Mouse (Mus musculus) lung, postnatal 0 days (tissue): Measurements from ENCODE around the gene Arpc4. TPM values are rescaled to one million over a fixed set of nuclear protein-coding genes. Genes with fewer than 3 reads are reported as not detected.

Experiments
- ATAC-seq: fragments of 200-750 bp; cut with Nextera tagmentation; 2 replicates; pipeline ENCODE4 v1.8.0; 2017; ENCODE audit warnings: moderate library complexity
- DNase-seq: peaks from one replicate; pipeline ENCODE4 v3.0.0-alpha.2; 2016; ENCODE audit warnings: low spot score
- H3K27ac ChIP-seq: fragments of 300-500 bp; sonication (generic); 2 replicates; pipeline ENCODE4 v1.5.1; 2014; ENCODE audit warnings: antibody characterized with exemption, mild to moderate bottlenecking, low read length, mixed read lengths
- H3K27me3 ChIP-seq: fragments of 300-500 bp; sonication (generic); replicated peaks from 2 replicates; pipeline ENCODE4 v1.6.1; 2014; ENCODE audit warnings: low read length, mixed read lengths; ENCODE audit not compliant: insufficient read depth
- H3K36me3 ChIP-seq: fragments of 300-500 bp; sonication (generic); 2 replicates; pipeline ENCODE4 v1.6.1; 2014; ENCODE audit warnings: low read length, mixed read lengths; ENCODE audit not compliant: insufficient read depth
- H3K4me1 ChIP-seq: fragments of 300-500 bp; sonication (generic); 2 replicates; pipeline ENCODE4 v1.6.1; 2014; ENCODE audit warnings: antibody characterized with exemption, low read depth, low read length, mixed read lengths; ENCODE audit not compliant: insufficient read depth
- H3K4me2 ChIP-seq: fragments of 300-500 bp; sonication (generic); replicated peaks from 2 replicates; pipeline ENCODE4 v1.6.1; 2014; ENCODE audit warnings: low read depth, mild to moderate bottlenecking, low read length, moderate library complexity, mixed read lengths
- H3K4me3 ChIP-seq: fragments of 300-500 bp; sonication (generic); 2 replicates; pipeline ENCODE4 v1.5.1; 2014; ENCODE audit warnings: low read depth, low read length
- H3K9ac ChIP-seq: fragments of 300-500 bp; sonication (generic); replicated peaks from 2 replicates; pipeline ENCODE4 v1.6.1; 2014; ENCODE audit warnings: low read depth, mild to moderate bottlenecking
- H3K9me3 ChIP-seq: fragments of 300-500 bp; sonication (generic); 2 replicates; pipeline ENCODE4 v1.6.1; 2016; ENCODE audit warnings: low read length, mixed read lengths
- CTCF ChIP-seq: IDR thresholded peaks from 2 replicates; pipeline ENCODE4 v1.5.1; 2016; ENCODE audit warnings: antibody characterized with exemption, mild to moderate bottlenecking
- EP300 ChIP-seq: IDR thresholded peaks from 2 replicates; pipeline ENCODE4 v1.6.1; 2016; ENCODE audit warnings: antibody characterized with exemption, mild to moderate bottlenecking, control low read depth
- WGBS: fragments of 180-500 bp; shearing (Covaris S2); extraction: QIAGEN DNeasy Blood & Tissue Kit; methylation state at CpG from one replicate; pipeline ENCODE4 v1.1.7; 2014; 5-methylcytosine and 5-hydroxymethylcytosine counted together
- polyA plus RNA-seq: library from polyadenylated mRNA; unstranded; fragments of >200 nt; fragmentation: Nextera tagmentation; extraction: Ambion mirVana; gene quantifications from 2 replicates; pipeline ENCODE4 v1.2.1, GENCODE M21; 2015

Arpc4 gene
- polyA plus RNA-seq, 1 experiment from 2014 or later: 349 TPM

DNA sequence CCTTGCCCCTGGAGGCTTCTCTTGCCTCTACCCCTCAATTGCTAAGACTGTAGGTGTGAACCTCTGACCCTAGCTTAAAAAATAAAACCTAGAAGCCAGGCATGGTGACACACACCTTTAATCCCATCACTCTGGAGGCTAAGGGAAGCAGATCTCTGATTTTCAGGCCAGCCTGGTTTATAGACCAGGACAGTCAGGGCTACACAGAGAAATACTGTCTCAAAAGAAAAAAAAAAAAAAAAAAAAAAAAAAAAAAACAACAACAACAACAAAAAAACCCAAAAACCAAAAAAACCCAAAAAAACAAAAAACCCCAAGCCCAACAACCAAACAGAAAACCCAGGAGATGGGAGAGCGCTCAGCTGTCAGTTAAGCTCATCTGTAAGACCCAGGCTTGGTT lies 10.3 kb upstream of the Arpc4 start:
- Histone ChIP-seq H3K4me1 (no peaks in the 10 kb centered on the region), H3K4me3 (no peak overlapping the region), H3K36me3 (peaks cover 30% of the 10 kb centered on the region; the same call in 1 of the 2 replicates), H3K27ac (no peak overlapping the region), H3K9ac (no peak overlapping the region), H3K4me2 (no peak overlapping the region), H3K9me3 (no peaks in the 10 kb centered on the region), H3K27me3 (no peaks in the 10 kb centered on the region)
- DNase-seq: no peak
- no peak for ATAC-seq
- WGBS: 100% methylated on average over 1 of the region's 1 CpGs
- TF ChIP-seq CTCF (no peak), EP300 (no peak)

DNA sequence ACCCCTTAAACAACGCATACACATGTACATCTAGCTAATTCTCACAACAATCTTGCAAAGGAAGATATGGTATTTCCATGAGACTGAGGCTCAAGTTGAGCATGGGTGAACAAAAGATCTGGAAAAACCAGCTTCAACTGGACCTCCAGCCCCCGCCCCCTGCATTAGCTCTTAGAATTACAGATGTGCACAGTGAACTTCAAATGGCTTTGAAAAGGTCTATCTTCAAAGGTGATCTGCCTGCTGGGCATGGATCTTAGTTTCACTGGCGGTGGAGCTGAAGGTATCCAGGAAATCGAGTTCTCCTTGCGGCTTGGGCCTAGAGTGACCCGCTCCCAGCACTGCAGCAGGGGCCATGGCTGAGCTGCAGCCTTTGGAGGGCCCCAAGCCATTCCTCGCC lies 9.8 kb upstream of the Arpc4 start:
- DNase-seq (no peak), ATAC-seq (no peak)
- no peak overlapping the region for H3K4me2 ChIP-seq
- peaks cover 31% of the 10 kb centered on the region; the same call in 1 of the 2 replicates for H3K36me3 ChIP-seq
- no peak overlapping the region for H3K27ac ChIP-seq
- H3K9me3 ChIP-seq: no peaks in the 10 kb centered on the region
- no peak overlapping the region for H3K9ac ChIP-seq
- TF ChIP-seq CTCF (no peak), EP300 (no peak)
- no peaks in the 10 kb centered on the region for H3K4me1 ChIP-seq
- WGBS: 88% methylated on average over 7 of the region's 7 CpGs
- H3K4me3 ChIP-seq: no peak overlapping the region
- H3K27me3 ChIP-seq: no peaks in the 10 kb centered on the region

DNA sequence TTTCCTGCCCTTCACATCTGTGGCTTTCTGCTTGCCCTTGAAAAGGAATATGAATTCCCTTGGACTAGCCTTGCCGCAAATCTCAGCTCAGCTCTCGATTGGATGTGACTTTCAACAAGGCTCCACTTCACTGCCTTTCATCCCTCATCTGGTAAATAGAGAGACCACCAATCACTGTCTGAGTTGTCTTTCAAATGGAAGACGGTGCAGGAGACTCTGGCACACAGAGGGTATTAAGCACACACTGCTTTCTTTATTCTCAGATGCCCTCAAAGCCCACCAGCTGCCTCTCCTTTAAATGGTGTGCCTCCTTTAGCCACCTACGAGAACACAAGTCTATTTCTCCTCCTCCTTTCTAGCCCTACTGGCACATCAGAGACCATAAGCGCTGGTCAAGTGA lies 9.3 kb upstream of the Arpc4 start:
- no peak overlapping the region for H3K4me2 ChIP-seq
- no peak overlapping the region for H3K9ac ChIP-seq
- 83% methylated on average over 5 of the region's 5 CpGs for WGBS
- H3K4me1 ChIP-seq: no peaks in the 10 kb centered on the region
- no peaks in the 10 kb centered on the region for H3K9me3 ChIP-seq
- DNase-seq (no peak), ATAC-seq (no peak)
- H3K27me3 ChIP-seq: no peaks in the 10 kb centered on the region
- no peak overlapping the region for H3K4me3 ChIP-seq
- no peak overlapping the region for H3K27ac ChIP-seq
- H3K36me3 ChIP-seq: peaks cover 35% of the 10 kb centered on the region
- TF ChIP-seq CTCF: no peak

DNA sequence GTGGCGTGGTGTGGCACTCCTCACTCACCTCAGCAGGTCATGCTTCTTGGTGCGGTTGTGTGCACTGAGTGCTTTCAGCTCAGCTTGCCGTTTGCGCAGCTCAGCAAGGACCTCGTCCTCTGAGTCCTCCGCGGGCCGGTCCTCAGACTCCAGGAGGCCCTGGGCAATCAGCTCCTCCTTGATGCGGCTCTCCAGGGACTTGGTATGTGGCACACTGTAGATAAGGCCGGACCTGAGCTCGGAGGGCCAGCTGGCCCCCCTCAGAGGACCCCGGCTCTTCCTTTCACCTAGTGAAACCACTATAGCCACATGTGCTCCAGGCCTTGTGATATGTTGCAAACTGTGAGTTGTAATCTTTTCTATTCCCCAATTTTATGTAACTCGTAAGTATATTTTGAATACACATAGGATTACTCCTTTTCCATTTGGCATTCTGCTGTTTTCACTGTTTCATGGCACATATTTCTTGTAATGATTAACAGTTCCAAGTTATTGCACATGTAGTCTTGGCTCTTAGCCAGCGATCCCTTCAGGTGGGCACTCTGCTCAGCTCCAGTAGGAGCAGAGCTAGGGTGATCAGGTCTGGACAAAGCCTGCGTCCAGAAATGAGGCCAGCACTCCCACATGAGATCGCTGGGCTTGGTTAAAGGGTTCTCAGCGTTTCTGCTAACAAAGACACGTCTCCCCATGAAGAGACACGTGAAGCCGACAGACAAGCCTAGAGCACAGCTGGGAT lies 7.6 kb upstream of the Arpc4 start:
- ATAC-seq (0 out of 2 replicates have a peak, but pooled peaks have one; percentile 26), DNase-seq (no peak)
- H3K4me1 ChIP-seq: no peaks in the 10 kb centered on the region
- H3K9ac ChIP-seq: no peak overlapping the region
- H3K27ac ChIP-seq: no peak overlapping the region
- no peaks in the 10 kb centered on the region for H3K9me3 ChIP-seq
- 73% methylated on average over 20 of the region's 20 CpGs for WGBS
- no peak overlapping the region for H3K4me3 ChIP-seq
- no peak for TF ChIP-seq EP300
- TF ChIP-seq CTCF: no peak
- no peaks in the 10 kb centered on the region for H3K27me3 ChIP-seq
- no peak overlapping the region for H3K4me2 ChIP-seq
- peaks cover 45% of the 10 kb centered on the region for H3K36me3 ChIP-seq

DNA sequence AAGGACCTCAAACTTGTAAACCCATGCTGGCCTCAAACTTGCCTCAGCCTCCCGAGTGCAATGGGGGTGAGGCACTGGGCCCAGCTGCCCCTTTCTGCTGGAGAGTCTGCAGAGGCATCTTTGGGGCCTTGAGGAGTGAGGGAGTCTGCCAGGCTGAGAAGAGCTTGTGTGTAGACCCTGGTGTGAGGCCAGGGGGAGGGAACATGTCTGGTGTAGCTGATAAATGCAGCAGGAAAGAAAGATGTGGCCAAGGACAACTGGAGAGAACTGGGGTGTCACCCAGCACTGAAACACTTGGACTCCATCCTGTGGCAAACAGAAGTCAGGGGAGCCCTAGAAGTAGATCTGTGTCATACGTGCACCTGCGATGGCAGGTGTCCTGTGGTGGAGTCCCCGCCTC lies 4.4 kb upstream of the Arpc4 start:
- no peaks in the 10 kb centered on the region for H3K4me1 ChIP-seq
- H3K4me3 ChIP-seq: no peak overlapping the region
- H3K36me3 ChIP-seq: peaks cover 45% of the 10 kb centered on the region
- TF ChIP-seq EP300 (no peak), CTCF (no peak)
- no peak overlapping the region for H3K9ac ChIP-seq
- DNase-seq: no peak
- no peaks in the 10 kb centered on the region for H3K9me3 ChIP-seq
- no peak overlapping the region for H3K4me2 ChIP-seq
- H3K27me3 ChIP-seq: no peaks in the 10 kb centered on the region
- 93% methylated on average over 4 of the region's 4 CpGs for WGBS
- no peak overlapping the region for H3K27ac ChIP-seq
- ATAC-seq: no peak

DNA sequence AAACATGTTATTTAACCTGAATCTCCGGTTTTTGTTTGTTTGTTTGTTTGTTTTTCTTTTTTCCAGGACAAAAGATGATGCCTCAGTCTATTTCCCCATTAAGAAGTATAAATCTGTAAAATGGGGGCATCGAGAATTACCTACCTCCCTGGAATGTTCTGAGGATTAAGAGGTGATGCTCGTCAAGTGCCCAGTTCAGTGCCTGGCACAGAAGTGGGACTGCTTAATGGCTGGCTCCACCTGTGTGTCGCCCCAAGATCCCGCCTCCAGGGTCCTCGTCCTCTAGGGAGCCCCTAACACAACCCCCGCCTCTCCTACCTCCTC lies 781 bp upstream of the Arpc4 start:
- H3K4me1 ChIP-seq: 0 out of 2 replicates have a peak, but pooled peaks cover 3% of the 10 kb centered on the region
- peak overlapping the region; percentile 82 for H3K4me2 ChIP-seq
- no peaks in the 10 kb centered on the region for H3K27me3 ChIP-seq
- no peak for TF ChIP-seq EP300
- TF ChIP-seq CTCF: no peak
- peak overlapping the region; percentile 82 for H3K27ac ChIP-seq
- no peaks in the 10 kb centered on the region for H3K9me3 ChIP-seq
- no peak for ATAC-seq
- DNase-seq: no peak
- peaks cover 31% of the 10 kb centered on the region for H3K36me3 ChIP-seq
- H3K9ac ChIP-seq: peak overlapping the region; percentile 85
- H3K4me3 ChIP-seq: peak overlapping the region; percentile 85
- 5% methylated on average over 6 of the region's 7 CpGs for WGBS

DNA sequence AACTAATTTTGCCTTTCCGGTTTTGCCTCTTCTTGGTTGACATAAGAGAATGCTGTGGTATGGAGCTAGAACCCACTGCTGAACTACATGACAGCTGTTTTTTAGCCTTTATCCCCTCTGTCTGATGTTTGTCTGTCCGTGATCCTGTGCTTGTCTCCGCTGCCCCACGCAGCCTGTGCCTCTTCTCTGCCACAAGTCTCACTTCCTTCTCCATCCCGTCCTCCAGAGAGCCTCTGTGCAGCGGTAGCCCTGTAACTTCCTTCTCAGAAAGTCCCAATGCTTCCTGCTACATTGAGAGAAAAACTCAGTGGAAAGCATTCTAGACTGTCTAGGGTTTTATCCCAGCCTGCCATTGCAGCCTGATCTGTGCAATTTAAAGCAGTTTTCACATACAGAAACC lies 1.3 kb downstream of the Arpc4 start:
- 56% methylated on average over 6 of the region's 6 CpGs for WGBS

More for the DNA sequence above, 1.3 kb downstream of the Arpc4 start:
- Histone ChIP-seq H3K9ac (no peak overlapping the region), H3K4me3 (peak overlapping the region; percentile 85; the same call in 1 of the 2 replicates), H3K27me3 (no peaks in the 10 kb centered on the region), H3K4me2 (peak overlapping the region; percentile 82), H3K36me3 (peaks cover 24% of the 10 kb centered on the region), H3K27ac (no peak overlapping the region), H3K4me1 (0 out of 2 replicates have a peak, but pooled peaks cover 3% of the 10 kb centered on the region), H3K9me3 (no peaks in the 10 kb centered on the region)
- TF ChIP-seq CTCF (no peak), EP300 (no peak)
- ATAC-seq (no peak), DNase-seq (peak; percentile 37)
